Mouse (Mus musculus): Measurements from ENCODE around the gene Gm20489.

Gene Gm20489

DNA sequence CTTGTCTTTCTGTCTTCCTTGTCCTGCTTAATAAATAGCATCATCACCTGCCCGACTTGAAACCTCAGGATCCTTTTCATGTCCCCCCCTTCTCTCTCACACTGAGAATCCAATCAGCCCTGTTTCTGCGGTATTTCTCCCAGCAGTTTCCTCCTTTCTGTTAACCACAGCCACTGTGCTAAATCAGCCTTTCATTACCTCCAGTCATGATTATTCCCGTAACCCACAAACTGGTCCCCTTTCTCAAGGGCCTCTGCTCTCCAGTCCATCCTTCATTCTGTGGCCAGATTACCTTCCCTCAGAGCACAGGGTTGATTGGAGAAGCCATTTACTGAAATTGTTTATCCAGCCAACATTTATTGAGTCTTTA is at the start of gene Gm20489:
Gene Gm20489, minus strand, starts transcription at position 269 of the 370 bp plus-strand sequence.
- DNase-seq = no peak

DNA sequence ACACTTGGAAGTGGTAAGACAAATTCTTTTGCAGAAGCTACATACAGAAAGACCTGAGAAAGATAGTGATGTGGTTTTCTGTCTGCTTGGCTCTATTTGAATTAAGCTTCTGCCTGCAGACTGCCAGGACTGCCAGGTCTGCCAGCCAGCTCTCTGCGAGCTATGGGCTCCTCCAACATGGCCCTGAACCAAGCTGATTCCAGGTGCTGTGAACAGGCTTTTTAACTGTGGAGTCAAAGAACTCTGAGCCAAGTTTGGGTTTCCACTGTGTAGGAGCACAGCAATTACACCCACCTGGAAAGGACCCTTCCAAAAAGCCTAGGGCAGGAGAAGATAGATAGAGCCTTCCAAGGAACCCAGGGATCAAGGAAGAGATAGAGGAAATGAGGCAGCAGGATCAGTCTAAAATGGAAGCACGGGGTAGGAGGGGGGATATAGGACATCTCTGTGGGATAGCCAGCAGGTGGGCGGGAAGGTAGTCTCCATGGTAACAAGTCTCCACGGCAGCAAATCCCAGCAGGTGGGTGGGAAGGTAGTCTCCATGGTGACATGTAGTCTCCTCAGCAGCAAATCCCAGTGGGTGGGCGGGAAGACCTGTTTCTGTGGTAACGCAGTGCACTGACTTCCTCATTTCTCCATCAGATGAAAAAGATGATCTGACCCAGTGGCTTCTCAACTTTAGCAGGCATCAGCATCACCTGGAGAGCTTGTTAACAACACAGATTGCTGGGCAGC is 45.0 kb upstream of the Gm20489 start:
- peak; percentile 71 for DNase-seq

DNA sequence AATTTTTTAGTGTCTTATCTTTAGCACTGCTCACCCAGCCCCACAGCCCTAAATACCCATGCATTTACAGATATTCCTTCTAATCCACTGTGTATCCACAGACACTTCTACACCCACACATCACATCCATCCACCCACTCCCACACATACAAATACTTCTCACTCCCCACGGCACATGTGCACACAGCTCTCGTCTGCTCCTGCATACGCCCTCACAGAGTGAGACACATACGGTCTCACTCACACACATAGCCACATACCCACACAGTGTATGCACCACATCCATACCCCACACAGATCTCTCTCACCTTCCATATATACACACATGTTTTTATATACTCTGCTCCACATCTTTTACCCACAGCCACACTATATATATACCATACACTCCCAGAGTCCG is 40.5 kb upstream of the Gm20489 start:
- DNase-seq = no peak

DNA sequence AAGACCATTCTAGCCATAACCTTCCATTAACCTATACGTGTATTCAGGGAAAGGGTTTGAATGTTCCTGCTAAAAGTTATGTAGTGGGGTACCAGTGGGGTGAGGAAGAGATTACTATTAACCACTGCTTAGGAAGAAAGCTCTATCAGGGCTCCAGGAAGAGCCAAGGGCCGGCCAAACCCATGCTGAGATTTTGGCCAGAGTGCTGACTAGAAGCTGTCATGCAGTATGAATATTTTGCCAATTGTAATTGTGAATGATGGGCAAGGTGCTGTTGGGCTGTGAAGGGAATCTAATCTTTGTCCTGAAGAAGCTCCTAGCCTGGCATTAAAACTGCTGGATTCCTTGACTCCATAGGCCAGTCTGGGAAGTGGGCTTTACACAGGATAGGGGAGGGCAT is 35.8 kb upstream of the Gm20489 start:
- DNase-seq = no peak

DNA sequence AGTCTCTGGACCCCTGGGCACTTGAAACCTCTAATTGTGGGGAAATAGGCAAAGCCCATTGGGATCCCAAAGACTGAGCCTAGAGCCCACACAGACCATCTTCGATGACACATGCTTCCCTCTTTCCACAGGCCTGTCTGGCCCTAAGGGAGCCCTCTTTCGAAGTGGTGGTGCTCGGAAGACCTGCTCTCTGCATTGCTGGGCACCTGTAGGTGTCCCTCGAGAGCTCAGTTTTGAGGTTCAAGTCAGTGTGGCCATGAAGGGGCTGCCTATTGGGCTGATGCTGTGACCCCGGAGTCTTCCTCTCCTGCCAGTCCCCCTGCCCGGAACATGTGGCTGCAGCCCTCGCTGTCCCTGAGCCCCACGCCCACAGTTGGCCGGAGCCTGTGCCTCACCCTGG is 32.8 kb upstream of the Gm20489 start:
- DNase-seq = no peak

DNA sequence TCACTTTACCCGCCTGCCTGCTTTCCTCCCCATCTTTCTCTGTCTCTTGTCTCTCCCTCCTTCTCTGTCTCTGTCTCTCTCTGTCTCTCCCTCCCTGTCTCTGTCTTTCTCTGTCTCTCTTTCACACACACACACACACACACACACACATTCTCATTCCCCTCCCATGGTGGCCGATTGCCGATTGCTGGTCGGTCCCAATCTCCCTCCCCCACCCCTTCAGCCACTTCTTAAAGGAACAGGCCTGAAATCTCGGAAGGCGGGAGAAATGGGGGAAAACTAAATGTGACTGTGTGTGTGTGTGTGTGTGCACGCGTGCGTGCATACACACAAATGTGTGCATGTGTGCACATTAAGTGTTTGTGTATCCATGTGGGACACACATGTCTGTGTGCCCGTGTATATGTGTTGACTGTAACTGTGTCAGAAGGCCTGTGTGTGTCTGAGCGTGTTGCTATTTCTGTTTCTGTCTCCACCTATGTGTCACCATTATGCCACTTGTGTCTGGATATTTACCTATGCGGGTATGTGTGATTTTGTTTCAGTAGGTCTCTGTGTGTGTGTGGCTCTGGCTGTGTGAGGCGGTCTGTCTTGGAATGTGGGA is 31.7 kb upstream of the Gm20489 start:
- no peak for DNase-seq

DNA sequence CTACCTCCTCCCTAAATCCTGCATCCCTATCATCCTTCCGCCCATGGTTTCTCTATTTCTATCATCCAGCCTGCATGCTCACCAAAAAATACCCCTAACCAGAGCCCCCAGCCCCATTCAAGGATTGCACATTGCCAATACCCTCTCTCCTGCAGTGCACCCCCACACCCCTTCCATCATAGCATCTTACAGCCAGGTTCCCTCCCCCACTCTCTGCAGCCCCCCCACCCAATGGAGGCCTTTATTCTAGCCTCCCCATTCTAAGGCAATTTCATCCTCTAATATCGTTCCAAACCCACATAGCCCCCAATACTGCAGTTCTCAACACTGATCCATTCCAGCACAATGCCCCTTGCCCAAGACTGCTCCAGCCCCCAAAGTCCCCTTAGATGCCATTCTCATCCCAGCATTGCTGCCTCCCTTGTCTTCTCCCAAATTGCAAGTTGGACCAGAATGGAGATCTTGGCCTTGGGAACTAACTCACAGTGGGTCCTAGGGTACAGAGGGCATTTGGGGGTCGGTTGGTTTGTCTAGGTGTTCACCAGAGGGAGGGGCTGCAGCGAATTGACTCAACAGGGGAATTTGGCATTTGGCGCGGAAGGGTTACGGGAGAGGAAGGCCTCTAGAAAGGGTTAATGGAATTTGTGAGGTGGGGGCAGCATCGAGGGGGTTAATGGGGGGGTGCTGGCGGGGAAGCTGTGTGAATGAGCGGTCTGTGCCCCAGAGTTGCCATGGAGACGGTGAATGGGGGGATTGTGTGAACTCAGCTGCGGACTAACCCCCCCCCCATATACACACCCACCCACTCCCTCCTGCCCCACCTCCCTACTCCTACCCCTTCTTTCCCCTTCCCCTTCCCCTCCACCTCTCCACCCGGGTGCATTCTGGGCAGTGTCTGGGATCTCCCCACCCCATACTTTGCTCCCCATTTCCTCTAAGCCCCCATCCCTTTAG is 30.9 kb upstream of the Gm20489 start:
- peak; percentile 29 for DNase-seq

DNA sequence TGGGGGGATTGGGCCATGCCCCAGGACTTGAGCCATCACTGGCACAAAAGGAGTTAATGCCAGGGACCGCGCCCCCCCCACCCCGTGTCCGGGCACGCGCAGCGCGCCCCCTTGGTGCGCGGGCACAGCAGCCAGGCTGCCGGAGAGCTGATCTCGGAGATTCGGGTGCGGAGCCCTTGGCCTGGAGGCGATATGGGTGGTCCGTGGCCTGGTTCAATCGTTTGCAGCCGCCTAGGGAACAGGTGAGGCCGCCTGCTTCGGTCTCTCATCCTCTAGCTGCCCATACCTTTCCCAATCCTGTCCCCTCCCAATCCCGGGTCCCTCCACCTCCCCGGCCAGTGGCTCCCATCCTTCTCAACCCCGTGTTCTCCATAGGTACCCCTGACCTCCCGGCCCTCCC is 30.2 kb upstream of the Gm20489 start, which contains the start of gene Nlgn3:
Gene Nlgn3, plus strand, starts transcription at position 114 of the 400 bp plus-strand sequence.
- peak; percentile 44 for DNase-seq

DNA sequence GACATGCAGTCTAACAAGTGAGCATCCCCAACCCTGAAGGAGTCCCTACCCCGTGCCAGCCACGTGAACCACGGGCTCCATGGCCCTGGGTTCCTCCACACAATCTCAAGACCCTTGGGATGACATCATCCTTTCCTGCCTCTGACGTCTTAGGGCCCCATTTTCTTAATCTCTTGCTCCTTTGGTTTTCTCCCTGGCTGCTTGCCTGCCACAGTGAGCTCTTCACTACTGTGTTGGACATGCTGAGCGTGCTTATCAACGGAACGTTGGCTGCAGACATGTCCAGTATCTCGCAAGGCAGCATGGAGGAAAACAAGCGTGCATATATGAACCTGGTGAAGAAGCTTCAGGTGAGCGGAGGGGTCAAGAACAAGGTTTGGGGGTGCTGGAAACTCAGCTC is 21.3 kb upstream of the Gm20489 start:
- DNase-seq = no peak

DNA sequence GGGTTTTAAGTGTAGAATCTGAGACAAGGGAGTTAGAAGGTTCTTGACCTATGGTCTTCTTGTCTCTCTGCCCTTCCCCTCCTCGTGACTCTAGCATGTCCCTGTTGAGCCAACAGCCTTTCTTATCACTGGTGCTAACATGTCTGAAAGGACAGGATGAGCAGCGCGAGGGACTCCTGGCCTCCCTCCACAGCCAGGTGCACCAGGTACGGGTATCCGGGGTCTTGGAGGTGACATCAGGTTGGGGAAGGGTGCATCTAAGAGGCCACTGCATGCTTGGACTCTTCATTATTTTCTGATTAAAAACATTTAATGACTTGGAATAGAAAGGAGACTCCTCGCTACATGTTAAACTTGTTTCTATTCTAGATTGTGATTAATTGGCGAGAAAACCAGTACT is 20.2 kb upstream of the Gm20489 start:
- no peak for DNase-seq

DNA sequence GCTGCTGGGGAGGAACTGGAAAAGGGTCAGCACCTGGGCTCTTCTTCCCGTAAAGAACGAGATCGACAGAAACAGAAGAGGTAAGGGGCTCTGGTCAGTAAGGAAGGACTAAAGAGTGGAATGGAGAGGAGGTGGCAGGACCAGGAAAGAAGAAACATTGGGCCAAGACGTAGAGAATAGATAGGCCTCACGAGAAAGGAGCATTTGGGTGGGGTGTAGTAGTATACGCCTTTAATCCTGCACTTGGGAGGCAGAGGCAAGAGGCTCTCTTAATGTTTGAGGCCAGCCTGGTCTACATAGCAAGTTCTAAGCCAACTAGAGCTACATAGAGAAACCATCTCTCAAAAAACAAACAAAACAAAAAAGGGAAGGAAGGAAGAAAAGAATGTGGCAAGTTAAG is 19.6 kb upstream of the Gm20489 start:
- no peak for DNase-seq

DNA sequence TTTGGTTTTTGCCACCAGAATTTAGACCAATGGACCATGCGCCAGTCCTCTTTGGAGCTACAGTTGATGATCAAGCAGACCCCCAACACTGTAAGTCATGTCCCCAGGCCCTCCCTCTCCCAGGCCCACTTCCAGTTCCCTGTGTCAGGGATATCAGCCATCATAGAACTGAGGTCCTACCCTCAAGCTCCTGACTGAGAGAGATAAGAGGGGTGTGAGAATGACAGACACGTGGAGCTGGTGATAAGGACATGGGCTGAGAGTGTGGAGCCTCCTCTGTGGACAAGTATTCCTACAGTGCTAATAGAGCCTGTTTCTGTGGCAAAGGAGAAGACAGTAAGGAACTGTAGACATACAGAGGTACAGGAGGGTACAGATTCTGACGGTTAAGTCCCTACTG is 18.7 kb upstream of the Gm20489 start:
- DNase-seq = no peak

DNA sequence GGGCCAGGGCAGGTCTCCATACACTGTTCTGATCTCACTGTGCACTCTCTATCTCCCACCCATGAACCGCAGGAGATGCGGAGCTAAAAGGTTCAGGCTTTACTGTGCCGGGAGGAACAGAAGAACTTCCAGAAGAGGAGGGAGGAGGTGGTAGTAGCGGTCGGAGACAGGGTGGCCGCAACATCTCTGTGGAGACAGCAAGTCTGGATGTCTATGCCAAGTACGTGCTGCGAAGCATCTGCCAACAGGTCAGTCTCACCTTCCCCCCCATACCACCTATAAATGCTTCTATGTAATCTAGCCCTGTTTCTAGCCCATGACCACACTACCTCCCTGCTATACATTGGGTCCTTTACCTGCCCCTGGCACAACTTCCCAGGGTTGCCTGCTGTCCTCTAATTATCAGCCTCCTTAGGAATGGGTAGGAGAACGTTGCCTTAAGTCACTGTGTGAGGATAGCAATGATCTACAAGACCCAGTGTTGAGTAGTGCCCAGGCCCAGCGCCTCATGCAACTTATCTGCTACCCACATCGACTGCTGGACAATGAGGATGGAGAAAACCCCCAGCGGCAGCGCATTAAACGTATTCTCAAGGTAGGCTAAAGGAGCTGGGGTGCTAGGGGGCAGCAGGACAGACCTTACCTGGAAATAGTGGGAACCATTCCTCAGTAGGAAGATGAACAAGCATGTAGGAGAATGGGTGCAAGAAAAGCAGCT is 17.3 kb upstream of the Gm20489 start:
- no peak for DNase-seq

DNA sequence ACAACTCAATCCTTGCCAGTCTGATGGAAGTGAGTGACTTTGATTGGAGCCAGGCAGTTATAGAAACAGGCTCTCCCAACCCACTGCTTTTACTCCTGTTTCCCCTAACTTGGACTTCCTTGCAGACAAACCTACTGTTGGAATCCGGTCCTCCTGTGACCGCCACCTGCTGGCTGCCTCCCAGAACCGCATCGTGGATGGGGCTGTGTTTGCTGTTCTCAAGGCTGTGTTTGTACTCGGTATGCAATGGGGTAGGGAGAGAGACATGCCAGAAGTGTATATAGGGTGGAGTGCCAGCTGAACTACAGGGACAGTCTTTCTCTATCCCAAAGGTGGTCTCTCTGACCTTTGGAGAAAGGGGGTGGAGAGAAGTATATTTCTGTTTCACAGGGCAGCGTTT is 16.7 kb upstream of the Gm20489 start:
- DNase-seq = peak; percentile 64

DNA sequence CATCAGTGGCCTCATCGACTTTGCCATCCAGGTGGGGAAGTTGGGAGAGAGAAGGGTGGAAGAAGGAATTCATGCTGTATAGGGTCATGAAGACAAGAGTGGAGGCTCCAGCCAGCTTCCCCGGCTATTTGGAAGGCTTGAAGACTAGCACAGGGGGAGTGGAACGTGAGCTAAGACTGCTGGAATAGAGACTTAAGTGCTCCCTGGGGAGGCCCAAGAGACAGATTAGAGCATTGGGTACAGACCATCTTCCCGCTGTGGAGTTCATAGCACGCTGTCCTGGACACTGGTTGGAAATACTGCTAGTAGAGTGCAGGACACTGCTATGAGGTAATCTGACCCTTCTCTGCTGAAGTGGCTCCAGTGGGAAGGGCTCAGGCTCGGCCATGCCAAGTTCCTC is 14.0 kb upstream of the Gm20489 start:
- DNase-seq = no peak

DNA sequence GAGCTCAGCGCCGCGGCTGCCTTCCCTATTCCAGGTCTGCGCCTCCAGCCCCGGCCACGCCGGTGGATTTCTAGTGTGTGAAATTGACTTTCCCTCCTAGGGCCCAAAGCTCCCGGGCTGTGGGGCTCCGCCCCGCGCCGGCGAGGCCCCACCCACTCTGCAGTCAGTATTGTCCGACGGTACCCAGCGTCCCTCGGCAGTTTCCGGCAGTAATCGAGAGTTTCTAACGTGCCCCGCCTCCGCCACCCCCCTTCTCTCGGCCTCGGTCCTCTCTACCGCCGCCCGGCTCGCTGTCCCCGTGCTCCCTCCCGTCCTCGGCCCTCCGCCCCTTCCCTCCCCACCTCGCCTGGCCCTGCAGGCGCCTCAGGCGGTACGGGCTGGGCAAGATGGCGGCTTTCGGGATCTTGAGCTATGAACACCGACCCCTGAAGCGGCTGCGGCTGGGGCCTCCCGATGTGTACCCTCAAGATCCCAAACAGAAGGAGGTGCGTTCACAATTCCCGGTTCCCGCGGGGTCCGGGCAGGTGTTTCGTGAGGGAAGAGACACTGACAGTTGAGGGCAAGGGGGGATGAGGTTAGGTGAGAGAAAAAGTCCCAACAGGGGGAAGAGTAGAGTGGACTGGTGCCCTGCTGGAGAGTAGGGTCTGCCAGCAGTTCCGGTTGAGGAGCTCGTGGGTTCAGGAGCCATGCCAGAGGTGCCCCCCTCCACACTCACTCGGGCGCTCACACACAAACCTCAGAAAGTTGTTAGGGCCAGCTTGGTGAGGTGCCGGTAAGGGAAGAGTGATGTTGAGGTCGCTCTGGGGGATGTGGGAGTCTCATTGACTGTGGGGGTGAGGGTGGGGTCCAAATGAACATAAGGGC is 5.3 kb upstream of the Gm20489 start, which contains the start of gene Med12:
Gene Med12, plus strand, starts transcription at position 156 of the 864 bp plus-strand sequence.
- DNase-seq = peak; percentile 77

DNA sequence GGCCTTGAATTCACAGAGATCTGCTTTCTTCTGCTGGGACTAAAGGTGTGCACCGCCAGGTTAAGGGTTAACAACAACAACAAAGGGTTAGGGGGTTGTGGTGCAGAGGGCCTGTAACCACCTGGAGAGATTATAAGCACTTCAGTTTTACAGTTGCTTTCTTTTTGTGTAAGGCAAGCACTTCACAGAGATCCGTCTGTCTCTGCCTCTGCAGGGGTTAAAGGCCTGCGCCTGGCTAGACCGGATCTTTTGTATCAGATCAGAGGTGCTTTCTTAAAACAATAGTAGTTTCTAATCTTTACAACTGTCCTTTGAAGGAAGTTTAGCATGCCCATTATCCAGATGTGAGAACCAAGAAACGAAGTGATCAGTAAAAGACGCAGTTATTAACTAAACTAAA is 4.6 kb upstream of the Gm20489 start:
- DNase-seq = no peak

DNA sequence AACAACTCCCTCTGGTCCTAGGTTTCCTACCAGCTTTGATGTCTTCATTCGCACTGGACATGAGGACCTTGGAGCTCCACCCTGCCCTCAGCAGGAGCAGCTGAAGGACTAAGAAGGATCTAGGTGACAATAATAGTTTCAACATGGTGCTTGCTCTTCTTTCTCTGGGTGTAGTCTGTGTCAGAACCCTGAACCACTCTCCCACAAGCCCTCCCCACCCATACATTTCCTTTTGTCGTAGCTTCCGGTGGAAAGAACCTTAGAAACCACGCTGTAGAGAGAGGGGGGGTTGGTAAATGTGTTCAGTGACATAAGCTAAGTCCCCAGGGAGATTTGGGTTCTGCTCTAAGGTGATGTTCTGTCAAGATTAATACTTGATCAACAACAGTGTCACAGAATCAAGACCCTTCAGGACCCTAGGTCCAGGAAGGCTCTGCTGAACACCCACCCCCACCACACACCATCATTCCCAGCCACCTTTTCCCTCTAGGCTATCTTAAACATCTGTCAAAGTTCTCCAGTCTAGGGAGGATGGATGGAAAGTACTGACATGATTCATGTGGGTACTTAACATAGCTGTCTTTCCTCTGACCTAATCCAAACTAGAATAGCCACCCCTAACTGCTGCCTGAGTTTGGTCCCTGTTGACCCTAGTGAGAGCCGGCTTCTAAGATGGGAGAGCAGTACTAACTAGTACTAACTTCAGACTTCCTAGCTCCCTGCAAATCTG is 633 bp downstream of the Gm20489 start, which contains the start of gene Il2rg:
Gene Il2rg, minus strand, starts transcription at position 231 of the 730 bp plus-strand sequence.
- DNase-seq = no peak

DNA sequence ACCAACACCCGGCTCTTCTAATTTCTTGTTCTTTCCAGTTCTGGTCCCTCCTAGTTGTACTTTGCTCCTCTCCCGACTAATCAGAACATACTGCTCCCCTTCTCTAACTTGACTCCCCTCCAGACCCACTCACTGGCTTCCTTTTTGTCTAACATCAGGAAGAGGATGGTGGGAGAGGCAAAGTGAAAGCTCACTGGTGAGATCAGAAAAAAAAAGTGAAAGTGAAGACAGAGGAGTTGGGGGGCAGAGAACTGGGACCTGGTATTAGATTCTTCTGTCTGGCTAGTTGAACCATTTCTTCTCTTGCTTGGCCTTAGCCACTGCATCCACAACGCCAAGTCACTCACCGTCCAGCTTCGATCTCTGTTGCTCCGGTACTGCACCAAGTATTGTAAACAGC is 2.2 kb downstream of the Gm20489 start:
- no peak for DNase-seq

DNA sequence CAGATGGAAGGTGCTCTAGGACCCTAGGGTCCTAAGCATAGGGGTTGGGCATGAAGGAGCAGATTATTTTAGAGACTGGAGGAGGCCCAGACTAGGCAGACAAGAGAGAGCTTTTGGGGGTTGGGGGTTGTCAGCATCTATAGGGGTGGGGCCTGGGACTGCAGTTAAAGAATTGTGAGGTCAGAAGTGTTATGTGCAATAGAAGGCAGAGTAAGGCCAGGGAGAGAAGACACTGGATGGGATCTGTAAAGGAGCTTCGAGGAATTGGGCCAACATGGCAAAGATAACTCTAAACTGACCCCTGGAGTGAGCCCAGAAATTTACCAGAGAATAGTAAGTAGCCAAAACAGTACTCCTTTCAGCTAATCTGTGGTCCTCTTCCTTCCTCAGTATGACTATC is 4.9 kb downstream of the Gm20489 start, which contains the start of gene Gm614:
Gene Gm614, minus strand, starts transcription at position 101 of the 400 bp plus-strand sequence.
- DNase-seq = no peak

All from right cerebral cortex, postnatal 14 days (tissue).